Mouse (Mus musculus) adrenal gland, postnatal 4 days (tissue): ENCODE results near the gene Ss18l2. TPM values are rescaled to one million over a fixed set of nuclear protein-coding genes. Genes with fewer than 3 reads are reported as not detected.

Experiments used
- DNase-seq, 2 experiments: peaks; one replicate each; pipeline ENCODE4 v3.0.0; 2021 to 2022; ENCODE audit warnings: low spot score in 2 of 2, mixed read lengths in 2 of 2
- total RNA-seq, 2 experiments: library from RNA; stranded (reverse); gene quantifications; 2 replicates each; pipeline ENCODE4 v1.2.3; 2021

Gene Ss18l2
- total RNA-seq, 2 experiments from 2014 or later: 52.6 to 52.8 TPM

DNA sequence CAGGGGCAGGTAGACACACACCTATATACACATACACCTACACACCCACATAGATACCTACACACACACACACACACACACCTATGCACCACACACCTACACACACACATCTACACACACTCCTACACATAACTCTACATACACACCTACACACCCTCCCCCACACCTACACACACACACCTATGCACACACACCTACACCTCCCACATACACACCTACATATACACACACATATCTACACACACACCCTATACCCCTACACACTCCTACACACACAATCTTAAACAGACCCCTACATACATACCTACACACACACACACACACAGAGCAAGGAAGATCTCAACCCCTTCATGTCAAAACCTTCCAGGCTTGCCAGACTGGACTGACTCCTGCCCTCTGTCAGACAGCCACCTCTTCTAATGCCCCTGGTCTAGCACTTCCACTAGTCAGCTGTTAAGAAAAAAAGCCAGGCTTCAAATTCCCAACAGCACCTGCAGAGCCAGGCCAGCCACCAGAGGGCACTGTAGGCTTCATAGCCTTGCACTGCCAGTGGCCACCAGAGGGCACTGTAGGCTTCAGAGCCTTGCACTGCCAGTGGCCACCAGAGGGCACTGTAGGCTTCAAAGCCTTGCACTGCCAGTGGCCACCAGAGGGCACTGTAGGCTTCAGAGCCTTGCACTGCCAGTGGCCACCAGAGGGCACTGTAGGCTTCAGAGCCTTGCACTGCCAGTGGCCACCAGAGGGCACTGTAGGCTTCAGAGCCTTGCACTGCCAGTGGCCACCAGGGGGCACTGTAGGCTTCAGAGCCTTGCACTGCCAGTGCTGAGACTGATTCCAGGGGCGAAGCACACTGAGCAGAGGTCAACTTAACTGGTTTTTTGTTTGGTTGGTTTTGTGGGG is 12.7 kb upstream of the Ss18l2 start:
- DNase-seq: peak; percentile 42 to 51

DNA sequence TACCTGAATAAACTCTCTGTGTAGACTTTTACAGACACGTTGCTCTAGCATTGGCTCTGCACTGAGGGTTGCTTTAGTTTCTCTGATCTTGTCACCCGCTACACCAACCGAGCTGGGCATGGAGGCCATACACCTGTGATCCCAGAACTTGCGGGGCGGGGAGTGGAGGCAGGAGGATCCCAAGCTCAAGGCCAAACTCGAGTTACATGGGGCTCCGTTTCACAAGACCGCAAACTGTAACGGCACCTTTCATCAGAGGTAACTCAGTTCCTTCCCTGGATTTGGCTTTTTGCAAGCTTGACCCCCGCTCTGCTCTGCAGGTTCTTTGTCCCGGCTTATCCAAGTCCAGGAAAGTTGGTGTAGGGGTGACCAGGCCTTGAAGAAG is 5.9 kb upstream of the Ss18l2 start:
- DNase-seq: no peak

DNA sequence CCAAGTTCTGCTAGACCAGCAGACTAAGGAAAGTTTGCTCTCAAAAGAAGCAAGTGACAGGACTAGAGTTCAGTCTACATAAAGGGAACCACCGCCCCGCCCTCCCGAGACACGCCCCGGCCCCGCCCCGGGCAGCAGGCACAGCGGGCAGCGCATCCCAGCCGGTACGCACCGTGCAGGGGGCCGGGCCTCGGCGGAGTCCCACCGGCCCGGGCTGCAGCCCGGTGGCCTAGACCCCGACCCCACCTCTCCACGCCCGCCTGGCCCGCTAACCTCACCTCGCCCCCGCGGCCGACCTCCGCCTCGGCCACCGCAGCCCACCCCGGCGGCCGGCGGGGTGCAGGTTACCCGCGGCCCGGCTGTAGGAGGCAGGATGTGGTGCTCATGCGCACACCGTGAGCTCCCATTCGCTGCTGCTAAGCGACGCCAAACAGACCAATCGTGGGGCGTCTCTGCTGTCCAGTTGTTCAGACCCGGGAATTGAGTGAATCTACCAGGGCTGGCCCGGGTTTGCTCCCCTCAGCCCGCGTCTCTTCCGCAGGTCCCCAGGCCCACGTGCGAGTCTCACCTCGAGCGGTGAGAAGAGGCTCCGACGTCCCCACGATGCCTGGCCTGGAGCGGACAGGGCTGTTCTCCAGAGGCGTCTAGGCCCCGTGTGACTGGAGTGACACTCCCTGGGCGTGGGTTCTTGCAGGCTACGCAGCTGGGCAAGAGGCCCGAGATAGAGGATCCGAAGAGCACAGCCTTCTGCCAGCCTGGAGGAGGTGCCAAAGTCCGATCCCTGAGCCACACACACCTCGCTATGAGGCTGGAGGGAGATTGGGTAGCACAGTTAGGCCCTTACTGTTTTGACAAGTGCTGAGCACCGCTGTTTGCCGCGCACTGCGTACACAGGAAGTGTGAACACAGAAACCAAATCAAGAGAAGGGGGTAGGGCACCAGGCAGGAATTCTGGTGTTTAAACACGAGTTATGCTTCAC is 5.2 kb upstream of the Ss18l2 start, which contains the start of gene Sec22c:
Gene Sec22c (minus strand): TSS at position 845 of the 980 bp plus-strand sequence.
- peak; percentile 76 to 79 for DNase-seq

DNA sequence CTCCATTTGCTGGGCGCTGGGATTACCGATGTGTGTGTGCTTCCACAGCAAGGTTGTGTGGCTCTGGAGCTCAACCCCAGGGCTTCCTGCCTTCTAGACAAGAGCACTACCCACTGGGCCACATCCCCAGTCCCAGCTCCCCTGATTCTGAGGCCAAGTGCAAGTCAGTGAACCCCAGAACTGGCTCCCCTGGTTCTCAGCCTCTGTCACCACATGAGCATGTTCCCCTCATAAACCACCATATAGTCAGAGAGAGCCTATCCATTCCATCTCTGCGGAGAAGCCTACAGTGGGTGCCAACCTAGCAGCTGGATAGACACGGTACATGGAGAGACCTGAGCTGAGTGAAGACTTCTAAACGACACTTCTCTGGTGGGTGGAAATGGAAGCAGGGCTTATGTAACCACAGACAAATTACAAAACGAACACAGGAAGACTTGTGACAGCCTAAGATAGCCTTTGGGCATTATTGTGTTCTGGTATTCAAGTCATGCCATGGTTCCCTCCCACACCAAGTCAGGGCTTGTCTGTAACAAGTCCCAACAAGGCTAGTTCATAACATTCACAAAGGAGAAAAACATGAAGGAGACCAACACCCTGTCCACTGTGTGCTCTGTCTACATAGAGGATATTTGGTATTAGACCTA is 4.0 kb upstream of the Ss18l2 start:
- DNase-seq: no peak

DNA sequence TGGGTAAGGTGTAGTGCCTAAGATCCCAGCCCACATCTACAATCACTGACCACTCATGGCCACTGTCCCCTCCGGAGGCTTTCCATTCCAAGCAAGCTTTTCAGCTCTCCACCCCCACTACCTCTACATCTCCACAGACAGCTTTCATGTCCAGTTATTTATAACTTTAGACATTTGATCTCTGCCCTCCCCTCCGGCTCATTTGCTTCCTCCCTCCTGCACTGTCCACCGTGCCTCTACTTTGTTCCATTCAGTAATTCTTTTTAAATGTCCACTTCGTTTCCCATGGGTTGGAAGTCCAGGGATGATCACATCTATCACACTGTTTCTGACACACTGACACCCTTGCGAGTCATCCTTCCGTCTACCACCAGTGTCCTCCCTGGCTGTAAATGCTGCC is 2.3 kb upstream of the Ss18l2 start:
- DNase-seq: no peak

DNA sequence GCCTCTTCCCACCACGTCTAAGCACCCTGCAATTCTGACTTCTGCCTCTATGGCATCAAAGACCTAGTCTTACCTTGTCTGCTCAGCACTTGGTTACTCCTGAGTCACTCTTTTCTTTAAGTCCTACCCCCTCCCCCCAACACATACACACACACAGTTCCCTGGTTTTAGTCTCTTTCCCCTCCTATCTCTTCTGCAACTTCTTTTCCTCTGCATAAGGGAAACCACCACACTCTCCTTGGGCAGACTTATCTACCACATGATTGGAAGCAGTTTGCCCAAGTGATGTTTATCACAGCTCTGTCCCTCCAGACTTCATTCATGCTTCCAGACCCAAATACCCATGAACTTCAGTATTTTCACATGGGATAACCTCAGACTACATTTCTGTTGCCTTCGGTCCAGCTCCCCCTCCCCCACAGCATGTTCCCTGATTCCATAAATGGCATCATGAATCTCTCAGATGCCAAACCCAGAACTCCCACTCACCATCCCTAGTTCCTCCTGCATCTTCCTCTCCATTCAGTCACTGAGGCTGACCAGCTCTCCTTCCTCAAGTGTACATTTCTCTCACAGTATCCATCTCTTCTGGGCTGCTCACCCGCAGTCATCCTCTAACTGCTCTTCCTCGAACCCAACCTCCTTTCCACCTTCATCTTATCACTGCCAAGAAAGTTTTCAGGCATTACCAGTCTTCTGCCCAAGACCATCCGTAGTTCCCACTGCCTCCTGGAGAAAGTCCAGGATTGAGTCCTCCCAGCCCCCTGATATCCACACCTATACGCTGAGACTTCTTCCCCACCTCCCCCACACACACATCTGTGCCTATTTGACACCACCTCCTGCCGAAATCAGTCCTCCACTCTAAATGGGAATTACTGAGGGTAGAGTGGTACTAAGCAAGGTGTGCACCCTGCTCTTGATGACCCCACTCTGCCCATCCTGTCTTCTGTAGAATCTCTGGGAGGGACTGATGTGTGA is 1.3 kb upstream of the Ss18l2 start:
- DNase-seq: no peak

DNA sequence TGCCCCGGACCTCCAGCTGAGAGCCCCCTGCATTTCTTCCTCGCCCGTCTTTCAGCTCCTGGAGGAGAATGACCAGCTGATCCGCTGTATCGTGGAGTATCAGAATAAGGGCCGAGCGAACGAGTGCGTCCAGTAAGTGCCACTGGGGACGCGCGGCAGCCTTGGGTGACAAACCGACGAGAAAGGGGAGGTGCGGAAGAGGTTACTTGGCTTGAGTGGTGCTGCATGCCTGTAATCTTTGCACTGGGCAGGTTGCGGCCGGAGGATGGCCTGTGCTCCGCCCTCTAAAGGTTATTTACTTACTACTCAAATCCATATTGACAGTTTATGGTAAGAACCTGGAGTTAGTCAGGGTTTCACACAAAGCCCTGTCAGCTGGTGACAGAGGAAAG is 451 bp downstream of the Ss18l2 start:
- no peak for DNase-seq

DNA sequence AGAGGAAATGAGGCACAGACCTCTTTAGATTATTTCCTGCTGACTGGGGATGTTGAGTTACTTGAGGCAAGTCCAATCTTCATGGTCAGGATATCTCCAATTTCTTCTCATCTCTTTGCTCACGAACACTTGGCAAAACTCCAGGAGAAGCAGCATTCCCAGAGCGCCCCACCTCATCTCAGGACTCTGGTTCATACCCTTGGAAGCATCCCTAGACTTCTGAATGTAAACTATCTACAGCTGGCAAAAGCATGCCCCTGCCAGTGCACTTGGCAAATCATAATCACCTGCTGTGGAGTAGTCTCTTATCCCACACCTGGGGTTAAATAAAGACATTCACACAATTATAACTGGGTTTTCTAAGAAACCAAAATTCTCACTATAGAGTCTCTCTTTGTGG is 6.9 kb downstream of the Ss18l2 start:
- DNase-seq: no peak

DNA sequence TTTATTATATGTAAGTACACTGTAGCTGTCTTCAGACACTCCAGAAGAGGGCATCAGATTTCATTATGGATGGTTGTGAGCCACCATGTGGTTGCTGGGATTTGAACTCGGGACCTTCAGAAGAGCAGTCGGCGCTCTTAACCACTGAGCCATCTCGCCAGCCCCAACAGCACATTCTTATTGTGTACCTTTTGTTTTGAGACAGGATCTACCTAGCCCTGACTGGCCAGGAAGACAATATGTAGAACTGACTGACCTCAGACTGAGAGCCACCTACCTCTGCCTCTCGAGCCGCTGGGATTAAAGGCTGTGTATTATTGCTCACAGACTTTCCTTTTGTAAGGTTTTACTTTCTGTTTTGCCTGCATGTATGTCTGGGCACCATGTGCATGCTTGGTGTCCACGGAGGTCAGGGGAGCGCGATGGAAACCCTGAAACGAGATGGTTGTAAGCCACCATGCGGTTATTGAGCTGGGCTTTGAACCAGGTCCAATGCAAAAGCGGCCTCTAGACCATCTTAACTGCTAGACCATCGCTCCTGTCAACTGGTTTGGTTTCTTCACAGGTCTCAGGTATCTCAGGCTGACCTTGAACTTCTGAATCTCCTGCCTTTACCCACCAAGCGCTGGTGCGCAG is 8.1 kb downstream of the Ss18l2 start:
- no peak for DNase-seq

DNA sequence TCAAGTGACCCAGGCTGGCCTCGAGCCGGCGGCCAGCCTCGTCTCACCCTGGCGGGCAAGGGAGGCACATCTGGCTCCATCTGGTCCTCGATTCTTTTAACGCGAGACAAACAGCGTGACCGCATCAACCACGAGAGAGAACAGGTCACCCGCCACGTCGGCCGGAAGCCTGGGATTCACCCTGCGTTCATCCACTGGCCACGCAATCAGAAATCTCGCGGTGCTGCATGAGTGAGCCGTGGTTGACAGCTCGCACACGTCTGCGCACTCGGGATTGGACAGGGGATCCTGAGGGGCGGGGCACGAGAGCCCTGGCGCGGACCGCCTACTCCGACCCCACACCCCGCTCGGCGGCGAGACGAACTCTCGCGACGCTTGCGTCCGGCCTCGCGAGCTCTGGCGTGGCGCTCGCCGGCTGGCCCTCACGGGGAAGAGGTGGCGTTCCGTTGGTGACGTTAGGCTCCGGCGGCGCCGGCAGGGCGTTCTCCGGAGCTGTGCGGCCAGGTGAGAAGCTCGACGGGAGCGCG is 8.7 kb downstream of the Ss18l2 start, which contains the start of gene Nktr:
Gene Nktr (plus strand): TSS at position 378 of the 527 bp plus-strand sequence.
- DNase-seq: peak; percentile 88 to 93

DNA sequence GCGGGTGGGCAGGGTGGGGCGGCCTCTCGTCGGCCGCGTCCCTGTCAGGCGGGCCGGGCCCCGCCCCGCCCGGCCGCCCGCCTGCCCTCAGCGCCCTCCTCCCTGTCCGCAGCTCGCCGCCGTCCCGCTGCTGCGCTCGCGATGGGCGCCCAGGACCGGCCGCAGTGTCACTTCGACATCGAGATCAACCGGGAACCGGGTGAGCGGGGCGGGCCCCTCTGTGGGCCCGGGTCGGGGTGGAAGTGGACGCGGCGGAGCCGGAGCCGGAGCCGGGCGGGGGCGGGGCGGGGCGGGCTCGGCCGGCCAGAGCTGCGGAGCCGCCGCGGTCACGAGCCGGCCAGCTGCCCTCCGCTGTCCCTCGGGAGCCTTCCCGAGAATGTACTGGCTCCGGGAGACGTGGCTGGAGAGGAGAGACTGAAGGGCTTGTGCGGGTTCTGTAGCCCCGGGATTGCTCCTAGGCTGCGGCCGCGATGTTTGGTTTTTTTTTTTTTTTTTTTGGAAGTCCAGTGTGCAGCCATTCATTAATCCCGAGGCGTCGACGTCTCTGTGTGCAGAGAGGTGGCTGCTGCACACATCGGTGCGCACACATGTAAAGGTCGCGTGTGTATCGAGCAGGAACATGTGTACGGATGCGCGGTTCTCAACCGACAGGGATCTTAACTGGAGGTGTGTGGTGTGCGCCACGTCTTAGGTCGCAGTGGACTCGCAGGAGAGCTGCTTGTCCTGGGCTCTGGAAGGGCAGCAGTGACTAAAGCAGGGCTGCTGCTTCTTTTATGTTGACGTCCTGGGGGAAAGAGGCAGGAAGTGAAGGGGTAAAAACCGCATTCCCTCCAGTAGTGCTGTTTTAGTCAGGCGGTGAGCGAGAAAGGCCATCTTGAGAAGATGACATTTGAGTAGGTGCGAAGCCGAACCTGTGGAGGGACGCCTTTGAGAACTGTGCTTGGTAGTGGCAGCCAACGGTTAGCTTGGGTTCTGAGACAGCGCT is 9.5 kb downstream of the Ss18l2 start:
- no peak for DNase-seq

DNA sequence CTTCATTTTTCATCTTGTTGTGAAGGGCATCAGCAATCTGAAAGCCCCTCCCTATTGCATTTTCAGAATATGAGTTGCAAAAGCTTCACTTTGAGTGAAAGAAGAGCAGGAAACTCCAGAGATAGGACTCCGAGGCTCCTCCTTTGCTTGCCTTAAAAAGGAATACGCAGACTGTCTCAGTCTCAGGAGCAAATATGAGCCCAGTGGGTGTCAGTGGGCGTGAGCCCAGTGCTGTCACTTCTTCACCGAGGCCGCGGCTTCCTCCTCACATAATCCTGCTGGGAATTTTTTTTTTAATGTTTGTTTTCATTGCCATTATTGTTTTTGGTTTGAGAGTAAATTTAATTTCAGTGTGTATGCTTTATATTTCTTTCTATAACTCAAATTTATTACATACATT is 30.4 kb downstream of the Ss18l2 start:
- no peak for DNase-seq

DNA sequence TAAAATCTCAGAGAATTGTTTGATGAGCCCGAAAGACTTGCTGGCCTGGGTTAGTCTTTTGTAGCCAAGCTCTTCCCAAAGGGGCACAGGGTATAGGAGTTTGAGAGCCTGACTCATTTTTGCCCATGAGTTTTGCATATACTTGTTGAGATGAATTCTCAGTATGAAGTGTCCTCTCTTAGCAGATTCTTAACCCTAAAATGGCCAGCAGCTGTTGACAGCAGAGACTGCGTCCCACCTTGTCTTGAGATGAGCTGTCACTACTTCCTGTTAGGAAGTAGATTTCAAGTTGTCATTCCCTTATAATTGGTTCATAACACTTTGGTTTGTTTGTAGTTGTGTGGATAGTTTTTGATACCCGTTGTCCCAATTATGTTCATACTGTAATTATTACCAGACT is 31.0 kb downstream of the Ss18l2 start:
- DNase-seq: no peak

DNA sequence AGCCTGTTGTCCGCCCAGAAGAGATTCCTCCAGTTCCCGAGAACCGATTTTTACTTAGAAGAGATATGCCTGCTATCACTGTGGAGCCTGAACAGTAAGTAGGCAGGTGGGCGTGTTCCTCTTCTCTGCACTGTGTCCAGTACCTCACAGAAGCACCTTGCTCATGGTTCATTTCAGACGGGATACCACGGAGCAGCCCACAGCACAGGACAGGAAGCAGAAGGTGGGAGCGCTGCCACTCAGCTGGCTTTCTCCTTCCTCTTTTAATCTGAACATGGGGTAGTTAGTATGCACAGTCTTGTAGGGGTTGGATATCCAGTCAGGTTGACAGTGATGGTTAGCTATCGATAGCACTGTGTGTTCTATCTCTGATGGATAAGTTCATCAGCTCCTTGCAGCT is 33.9 kb downstream of the Ss18l2 start:
- no peak for DNase-seq

DNA sequence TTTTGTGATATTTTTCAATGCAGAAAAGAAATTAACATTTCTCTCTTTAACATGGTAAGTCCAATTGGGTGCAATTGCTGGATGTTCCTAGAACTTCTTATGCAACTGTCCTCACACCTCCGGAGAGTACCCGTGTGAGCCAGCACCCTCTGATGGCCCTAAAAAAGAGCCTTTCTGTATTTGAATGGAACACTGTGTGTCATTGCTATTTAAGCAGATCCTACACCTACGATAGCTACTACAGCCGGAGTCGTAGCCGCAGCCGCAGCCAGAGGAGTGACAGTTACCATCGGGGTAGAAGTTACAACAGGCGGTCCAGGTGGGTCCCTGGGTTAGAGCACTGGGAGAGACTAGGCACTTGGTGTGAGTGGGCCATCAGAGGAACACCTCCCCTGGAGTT is 42.6 kb downstream of the Ss18l2 start:
- no peak for DNase-seq

DNA sequence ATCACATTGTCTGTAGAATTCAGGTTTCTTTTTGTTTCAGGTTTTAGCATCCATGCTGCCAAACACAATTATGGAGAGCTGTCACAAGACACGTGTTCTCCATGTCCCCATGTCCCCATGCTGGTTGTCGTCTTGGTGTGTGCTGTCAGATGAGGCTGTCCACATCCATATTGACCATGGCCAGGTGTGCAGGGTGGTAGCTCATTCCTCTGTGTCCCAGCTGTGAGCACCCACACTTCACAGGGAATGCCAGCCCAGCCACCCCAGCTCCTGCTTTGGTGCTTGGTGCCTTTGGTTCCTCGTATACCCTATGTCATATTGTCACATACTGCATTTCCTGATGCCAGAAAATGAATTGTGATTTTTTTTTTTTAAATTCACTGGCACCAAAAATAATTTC is 44.5 kb downstream of the Ss18l2 start:
- DNase-seq: no peak

DNA sequence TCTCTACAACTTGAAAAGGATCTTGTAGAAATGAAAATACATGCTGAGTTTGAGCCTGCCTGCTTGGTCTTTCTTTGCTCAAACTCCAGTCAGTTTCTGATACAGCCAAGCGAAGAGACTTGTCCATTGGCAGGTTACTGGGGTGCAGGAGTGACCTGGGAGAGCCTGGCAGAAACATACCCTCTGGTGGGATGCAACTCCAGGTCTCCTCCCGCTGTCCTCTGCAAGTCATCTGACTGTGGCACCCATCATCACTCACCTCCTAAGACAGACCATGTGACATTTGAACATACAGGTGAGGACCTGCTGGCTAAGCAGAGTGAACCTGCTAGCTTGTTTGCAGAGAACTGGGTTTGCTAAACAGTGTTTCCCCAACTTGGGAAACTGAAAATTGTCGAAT is 46.7 kb downstream of the Ss18l2 start:
- no peak for DNase-seq

DNA sequence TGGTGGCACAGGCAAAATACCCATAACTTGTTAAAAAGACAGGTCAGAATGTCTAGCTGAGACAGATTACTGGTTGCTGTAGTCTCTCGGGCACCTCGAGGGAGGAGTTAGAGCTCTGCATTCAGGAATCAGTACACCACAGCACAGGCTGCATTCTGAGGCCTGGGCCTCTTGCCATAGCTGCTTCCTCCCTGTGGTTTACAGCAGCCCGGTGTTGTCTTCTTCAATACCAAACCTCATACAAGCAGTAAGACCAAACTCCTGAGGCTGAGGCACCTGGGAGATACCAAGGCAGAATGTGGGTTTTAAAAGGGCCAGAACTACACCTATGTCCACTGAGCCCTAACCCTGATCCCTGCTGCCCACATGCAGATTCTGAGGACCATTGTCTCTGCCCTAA is 47.3 kb downstream of the Ss18l2 start:
- DNase-seq: no peak
